Mouse (Mus musculus) thymus, adult 18-20 months (tissue): Measurements from ENCODE around the gene Kcnb1.

Experiments used
- DNase-seq, 2 experiments: peaks; one replicate each; pipeline ENCODE4 v3.0.0; 2022; ENCODE audit warnings: mixed read lengths in 2 of 2

The Kcnb1 gene

DNA sequence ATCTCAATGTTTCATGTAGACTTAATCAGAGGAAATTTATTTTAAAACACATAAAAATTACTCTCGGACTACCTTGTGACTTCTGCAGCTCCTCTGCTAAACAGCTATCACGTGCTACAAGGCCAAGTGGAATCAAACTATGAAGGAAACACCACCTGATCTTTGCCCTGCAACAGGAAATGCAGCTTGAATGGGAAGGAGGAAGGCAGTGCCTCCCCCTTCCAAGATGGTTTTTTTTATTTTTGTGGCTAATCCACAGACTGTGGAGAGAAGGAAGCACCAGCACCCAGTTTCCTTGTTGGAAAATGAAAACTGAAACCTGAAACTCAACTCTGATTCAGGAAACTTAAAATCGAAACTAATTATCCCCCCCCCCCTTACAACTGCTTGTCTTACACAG lies 131.8 kb downstream of the Kcnb1 start:
- DNase-seq: no peak

DNA sequence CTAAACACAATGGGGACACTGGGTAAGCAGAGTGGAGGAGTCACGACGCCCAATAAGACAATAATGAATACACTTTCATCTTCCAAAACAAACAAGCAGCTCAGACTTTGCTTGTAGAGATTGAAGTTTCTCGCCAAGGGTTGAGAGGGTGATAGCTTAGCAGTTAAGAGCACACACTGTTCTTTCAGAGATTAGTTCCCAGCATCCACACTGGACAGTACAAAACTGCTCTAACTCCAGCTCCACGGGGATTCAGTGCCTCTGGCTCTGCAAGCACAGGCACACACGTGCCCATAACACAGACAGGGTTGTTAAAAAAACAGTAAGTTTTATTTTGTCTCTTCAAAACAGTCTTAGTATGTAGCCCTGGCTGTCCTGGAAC lies 133.0 kb downstream of the Kcnb1 start:
- no peak for DNase-seq

DNA sequence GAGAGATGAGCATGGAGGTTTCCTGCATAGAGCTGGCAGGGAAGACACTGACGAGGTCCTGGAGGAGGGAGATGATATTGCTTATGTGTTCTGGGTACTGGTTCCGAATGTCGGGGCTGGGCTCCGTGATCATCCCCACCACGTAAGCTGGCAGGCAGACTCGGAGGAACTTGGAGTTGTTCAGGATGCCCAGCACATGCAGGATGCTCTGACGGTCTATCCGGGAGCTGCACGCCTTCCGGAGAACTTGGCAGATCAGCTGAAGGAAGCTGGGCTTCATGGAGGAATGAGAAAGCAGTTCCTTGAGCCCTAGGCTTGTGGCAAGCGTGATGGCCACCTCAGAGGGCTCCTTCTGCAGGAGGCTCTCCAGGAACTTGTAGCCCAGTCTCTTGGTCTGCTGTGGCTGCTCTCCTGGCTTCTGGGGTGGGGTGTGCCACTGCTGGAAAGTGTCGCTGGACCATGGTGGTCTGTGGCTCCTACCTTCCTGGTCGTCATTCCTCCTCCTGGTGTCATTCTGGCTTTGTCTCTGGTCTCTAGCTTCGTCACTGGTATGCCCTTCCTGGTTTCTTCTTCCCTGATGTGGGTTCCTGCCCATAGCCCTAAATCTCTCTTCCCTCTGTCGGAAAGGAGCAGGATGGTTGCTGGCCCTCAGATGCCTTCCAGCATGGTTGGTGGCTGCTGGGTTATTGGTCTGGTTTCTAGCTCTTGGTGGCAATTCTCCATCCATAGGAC lies 133.6 kb downstream of the Kcnb1 start:
- DNase-seq: no peak

DNA sequence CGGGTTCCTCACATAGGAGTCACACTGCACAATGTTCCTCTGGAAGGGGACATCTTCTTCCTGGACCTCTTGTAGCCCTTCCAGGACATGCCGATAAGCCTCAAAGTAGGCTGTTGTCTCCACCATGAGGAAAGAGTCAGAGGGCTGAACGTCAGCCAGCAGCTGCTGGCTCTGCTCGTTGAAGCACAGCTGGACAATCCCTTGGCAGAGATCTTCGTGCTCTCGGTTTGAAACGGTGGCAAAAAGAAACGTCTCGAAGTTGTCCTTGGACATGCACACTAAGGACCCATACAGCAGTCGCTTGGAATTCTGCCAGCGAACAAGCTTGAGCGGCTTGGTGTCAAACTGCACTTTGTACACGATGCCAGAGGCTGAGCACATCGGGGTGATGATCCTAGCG lies 134.6 kb downstream of the Kcnb1 start:
- DNase-seq: no peak

DNA sequence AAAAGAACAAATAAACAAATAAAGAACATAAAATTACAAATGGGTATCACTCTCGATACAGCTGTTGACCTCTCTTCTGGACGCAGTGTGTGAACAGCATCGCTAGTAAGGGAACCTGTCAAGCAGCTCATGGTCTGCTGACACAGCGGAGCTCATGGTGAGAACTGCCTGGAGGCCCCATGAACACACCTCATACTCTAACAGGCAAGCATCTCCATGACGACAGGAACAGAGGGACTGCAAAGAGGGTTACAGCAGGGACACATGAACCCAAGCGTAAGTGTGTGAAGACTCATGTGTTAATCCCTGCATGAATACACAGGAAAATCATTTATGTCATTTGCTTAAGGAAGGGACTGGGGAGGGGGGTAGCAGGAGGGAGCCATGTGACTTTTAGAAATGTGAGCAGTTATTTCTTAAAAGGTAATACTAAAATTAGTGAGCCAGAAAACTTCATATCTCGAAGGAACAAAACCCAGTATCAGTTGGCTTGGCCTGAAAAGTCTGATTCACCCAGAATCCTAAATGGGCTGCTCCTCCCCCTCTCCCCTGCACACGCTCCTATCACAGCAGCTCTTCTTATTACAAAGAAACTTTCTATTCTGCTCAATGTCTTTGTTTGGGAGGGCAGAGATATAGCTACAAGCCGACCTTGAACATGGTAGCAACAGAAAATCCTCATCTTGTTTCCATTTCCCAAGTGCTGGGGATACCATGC lies 136.7 kb downstream of the Kcnb1 start:
- DNase-seq: no peak

DNA sequence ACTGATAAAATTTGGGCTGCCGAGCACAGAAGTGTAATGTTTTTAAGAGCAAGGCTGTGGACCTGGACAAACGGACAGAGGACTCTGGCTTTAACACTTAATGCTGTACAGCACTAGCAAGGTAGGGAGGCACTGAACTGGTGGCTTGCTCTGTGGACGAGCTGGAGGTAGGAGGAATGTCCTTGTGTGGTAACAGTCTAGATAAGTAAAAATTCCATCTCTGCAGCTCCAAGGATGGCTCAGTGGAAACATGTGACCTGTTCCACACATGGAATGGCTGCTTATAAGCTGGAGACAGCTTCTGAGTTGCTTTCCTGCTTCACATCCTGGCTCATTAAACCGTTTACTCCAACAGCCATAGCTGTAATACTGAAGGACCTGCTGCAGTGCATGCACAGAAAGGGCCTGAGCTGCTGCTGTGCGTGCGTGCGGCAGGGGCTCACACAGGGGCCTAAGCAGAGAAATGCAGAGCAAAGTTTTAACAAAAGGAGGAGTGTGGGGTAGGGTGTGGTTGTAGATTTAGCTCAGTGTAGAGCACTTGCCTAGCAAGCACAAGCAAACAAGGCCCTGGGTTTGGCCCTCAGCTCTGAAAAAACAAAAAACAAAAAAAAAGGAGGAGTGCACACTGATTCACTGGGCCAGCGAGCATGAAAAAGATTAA lies 141.1 kb downstream of the Kcnb1 start:
- DNase-seq: no peak

DNA sequence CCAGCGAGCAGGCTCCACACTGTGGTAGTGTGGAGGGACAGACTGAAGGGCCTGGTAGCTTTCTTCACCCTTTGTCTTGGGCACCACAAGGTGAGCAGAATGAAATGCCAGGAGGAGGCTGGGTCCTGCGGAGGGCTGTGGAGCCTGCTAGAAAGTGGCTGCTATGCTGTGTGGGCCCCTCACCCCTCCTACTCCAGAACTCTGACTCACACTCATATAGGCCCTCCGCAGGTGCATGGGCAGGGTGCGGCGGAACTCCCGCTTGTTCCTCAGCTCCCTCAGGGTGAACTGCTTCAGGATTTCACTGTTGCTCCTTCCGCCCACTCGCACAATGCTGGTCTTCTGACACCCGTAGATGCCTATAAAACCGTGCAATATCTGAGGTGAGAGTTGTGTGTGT lies 141.7 kb downstream of the Kcnb1 start:
- DNase-seq: no peak
